Mouse (Mus musculus): ENCODE data around the gene Zfp663. TPM values are rescaled to one million over a fixed set of nuclear protein-coding genes. Genes with fewer than 3 reads are reported as not detected.

Zfp663 gene
- total RNA-seq (2023): not detected

DNA sequence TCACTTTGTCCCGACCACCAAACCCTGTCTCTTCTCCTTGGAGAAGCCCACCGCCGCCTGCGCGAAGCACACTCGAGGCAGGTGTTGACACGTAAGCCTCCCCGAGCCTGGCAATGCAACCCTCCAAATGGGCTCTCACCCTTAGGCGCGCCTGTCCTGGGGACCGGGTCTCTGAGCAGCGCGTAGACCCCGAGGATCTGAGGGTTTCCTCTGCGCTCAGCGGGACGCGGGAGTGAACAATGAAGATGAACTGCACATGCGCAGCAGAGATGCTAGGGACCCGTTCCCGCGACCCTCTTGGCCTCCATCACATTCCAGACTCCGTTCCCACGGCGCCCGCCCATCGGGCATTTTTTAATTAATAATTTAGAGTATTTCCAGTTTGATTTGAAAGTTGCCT is at the start of gene Zfp663:
Zfp663 (minus strand) TSS at position 234 of the 400 bp plus-strand sequence.

DNA sequence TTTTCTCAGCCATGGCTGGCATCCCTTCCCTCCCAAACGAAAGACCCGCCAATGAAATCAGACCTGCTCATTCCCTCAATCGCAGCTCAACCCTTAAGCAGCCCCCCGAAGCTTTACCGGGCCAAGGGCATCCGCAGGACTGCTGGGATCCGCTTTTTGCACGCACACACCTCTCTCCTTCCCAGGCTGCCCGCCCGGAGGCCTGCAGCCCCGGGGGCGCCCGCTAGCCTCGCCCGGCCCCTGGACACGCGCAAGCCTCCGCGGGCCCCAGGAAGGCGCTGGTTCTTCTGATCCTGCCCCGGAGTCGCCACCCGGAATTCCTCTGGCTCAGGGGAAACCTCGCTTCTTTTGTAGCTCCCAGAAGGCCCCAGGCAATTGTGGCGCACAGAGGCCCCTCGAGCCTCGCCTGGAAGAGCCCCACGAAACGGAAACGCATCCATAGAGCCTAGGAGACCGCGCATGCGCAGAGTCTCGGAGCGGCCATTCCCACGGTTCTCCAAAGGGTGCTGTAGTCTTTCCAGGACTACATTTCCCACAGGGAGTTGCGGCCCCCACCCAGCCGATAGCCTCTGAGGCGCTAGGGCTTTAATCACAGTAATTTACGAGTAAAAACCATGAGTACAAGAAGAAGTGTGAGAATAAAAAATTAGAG is 19.4 kb upstream of the Zfp663 start, which contains the start of gene Zfp334:
Zfp334 (minus strand) TSS at position 416 of the 652 bp plus-strand sequence.

DNA sequence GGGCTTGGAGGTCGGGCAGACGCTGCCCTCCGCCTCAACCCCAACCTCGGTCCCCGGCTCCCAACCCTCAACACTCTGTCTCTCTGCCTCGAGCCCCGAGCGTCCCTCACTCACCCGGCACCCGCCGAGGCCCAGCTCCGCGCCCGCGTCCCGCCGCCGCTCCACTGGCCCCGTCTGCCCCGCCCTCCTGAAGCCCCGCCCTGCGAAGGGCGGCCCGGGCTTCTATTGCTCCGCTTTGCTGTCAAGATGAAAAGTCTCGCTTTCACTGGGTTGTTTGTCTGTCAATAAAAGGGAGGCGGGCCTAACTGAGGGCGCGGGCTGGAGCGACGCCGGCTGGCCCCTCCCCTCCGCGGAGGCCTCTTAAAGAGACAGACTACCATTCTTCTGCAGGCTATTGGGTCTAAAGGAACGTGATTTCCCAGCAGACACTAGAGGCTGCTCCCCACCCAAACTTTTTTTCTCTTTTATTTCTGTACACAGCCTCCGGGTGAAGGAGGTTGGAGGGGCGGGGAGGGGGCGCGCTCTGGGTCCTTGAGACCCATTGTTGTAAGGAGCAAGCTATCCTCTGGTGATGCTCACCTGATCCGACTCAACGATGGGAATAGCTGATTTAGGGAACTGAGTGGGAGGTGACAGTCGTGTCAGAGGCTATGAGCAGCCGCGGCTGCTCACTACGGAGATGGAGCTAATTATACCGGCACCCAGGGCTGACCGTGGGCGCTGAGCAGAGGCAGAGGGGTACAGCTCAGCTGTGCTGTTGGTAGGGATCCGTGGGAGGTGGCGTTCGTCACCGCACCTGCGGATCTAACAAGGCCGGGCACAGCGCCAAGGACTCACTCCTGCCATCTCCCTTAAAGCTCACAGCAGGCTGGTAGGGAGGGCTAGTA is 42.0 kb downstream of the Zfp663 start, which contains the start of gene Elmo2:
Elmo2 (minus strand) TSS at position 176 of the 887 bp plus-strand sequence.

Other genes with a start within 250 kb of the Zfp663 start
- under 1 TPM in 1 of 2 experiments, not detected in 1; 0.20 TPM for gene Cdh22, start 133.9 kb downstream of the Zfp663 start, total RNA-seq (2023)
- 10 to 100 TPM; 30.6 to 36.9 TPM for gene Slc35c2, start 80.9 kb downstream of the Zfp663 start, total RNA-seq (2023)
- 10 to 100 TPM; 46.5 to 48.1 TPM for gene Elmo2, start 42.2 kb downstream of the Zfp663 start, total RNA-seq (2023)
- gene Zfp334, start 19.5 kb upstream of the Zfp663 start, total RNA-seq (2023): not detected
- gene Ocstamp, start 31.7 kb upstream of the Zfp663 start, total RNA-seq (2023): not detected
- gene Slc13a3, start 104.5 kb upstream of the Zfp663 start, total RNA-seq (2023): not detected
- gene Trp53rka, start 124.6 kb upstream of the Zfp663 start, total RNA-seq (2023): 10 to 100 TPM; 20.5 to 22.0 TPM
- not detected for gene Slc2a10, start 135.1 kb upstream of the Zfp663 start, total RNA-seq (2023)
- 10 to 100 TPM; 29.2 to 33.0 TPM for gene Eya2, start 226.3 kb upstream of the Zfp663 start, total RNA-seq (2023)

Measured in T-cell, adult 66 days (primary cell).